Mouse (Mus musculus) intestine, embryonic 14.5 days (tissue): ENCODE measurements around the gene Agbl1. TPM values are rescaled to one million over a fixed set of nuclear protein-coding genes. Genes with fewer than 3 reads are reported as not detected.
"Not testable (repeated sequence)": the region's sequence is repeated elsewhere in the genome, so short reads cannot be mapped to it uniquely, and the experiment has no call there.

Experiments
- ATAC-seq: fragments of 200-750 bp; cut with Nextera tagmentation; replicated peaks from 2 replicates; pipeline ENCODE4 v1.8.0; 2017; ENCODE audit warnings: low read depth, moderate number of reproducible peaks, moderate TSS enrichment, moderate library complexity; ENCODE audit not compliant: low FRiP score, low TSS enrichment
- DNase-seq: peaks from one replicate; pipeline ENCODE4 v3.0.0-alpha.2; 2018; ENCODE audit warnings: low spot score
- H3K27ac ChIP-seq: fragments of 300-500 bp; sonication (generic); 2 replicates; pipeline ENCODE4 v1.5.1; 2014; ENCODE audit warnings: low read depth, mild to moderate bottlenecking, control low read depth
- H3K27me3 ChIP-seq: fragments of 300-500 bp; sonication (generic); replicated peaks from 2 replicates; pipeline ENCODE4 v1.6.1; 2014; ENCODE audit warnings: low read length, control low read depth; ENCODE audit not compliant: control insufficient read depth, insufficient read depth
- H3K36me3 ChIP-seq: fragments of 300-500 bp; sonication (generic); 2 replicates; pipeline ENCODE4 v1.6.1; 2014; ENCODE audit warnings: low read length, control low read depth; ENCODE audit not compliant: control insufficient read depth, insufficient read depth
- H3K4me1 ChIP-seq: fragments of 300-500 bp; sonication (generic); replicated peaks from 2 replicates; pipeline ENCODE4 v1.6.1; 2014; ENCODE audit warnings: low read length, control low read depth, mixed read lengths; ENCODE audit not compliant: control insufficient read depth, insufficient read depth
- H3K4me2 ChIP-seq: fragments of 300-500 bp; sonication (generic); 2 replicates; pipeline ENCODE4 v1.6.1; 2014; ENCODE audit warnings: low read length
- H3K4me3 ChIP-seq: fragments of 300-500 bp; sonication (generic); 2 replicates; pipeline ENCODE4 v1.5.1; 2014; ENCODE audit warnings: low read depth, low read length, control low read depth, mixed read lengths
- H3K9ac ChIP-seq: fragments of 300-500 bp; sonication (generic); 2 replicates; pipeline ENCODE4 v1.6.1; 2014; ENCODE audit warnings: mild to moderate bottlenecking, low read length
- H3K9me3 ChIP-seq: fragments of 300-500 bp; sonication (generic); 2 replicates; pipeline ENCODE4 v1.6.1; 2016; ENCODE audit warnings: low read length, control low read depth; ENCODE audit not compliant: control insufficient read depth
- WGBS: fragments of 180-500 bp; shearing (Covaris S2); extraction: QIAGEN DNeasy Blood & Tissue Kit; methylation state at CpG from one replicate; pipeline ENCODE4 v1.1.7; 2014; 5-methylcytosine and 5-hydroxymethylcytosine counted together
- polyA plus RNA-seq: library from polyadenylated mRNA; unstranded; fragments of >200 nt; fragmentation: Nextera tagmentation; extraction: Ambion mirVana; gene quantifications from 2 replicates; pipeline ENCODE4 v1.2.1, GENCODE M21; 2014

The Agbl1 gene
- polyA plus RNA-seq, 1 experiment from 2014 or later = not detected

DNA sequence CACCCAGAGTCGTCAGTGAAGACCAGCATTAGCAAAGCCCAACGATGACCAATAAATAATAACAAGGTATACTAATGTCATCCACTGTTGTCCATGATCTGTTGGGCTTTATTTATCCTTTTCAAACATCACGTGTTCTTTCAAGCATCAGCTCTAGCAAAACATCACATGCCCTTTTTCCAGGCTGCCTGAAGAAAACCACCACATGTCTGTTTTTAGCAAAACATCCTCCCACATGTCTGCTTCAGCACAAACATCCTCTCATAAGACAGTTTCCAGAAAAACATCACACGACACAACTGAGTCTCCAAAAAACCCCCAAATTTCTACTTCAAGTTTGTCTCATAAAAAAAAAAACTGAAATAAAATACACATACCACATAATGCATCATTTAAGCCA is 7.8 kb downstream of the Agbl1 start:
- Histone ChIP-seq H3K27me3 (no peaks in the 10 kb centered on the region), H3K27ac (no peak overlapping the region), H3K9ac (no peak overlapping the region), H3K4me1 (no peaks in the 10 kb centered on the region), H3K4me2 (no peak overlapping the region), H3K4me3 (no peak overlapping the region), H3K9me3 (no peaks in the 10 kb centered on the region), H3K36me3 (no peaks in the 10 kb centered on the region)
- ATAC-seq = no peak
- no peak for DNase-seq
- WGBS = 64% methylated on average over 4 of the region's 4 CpGs

DNA sequence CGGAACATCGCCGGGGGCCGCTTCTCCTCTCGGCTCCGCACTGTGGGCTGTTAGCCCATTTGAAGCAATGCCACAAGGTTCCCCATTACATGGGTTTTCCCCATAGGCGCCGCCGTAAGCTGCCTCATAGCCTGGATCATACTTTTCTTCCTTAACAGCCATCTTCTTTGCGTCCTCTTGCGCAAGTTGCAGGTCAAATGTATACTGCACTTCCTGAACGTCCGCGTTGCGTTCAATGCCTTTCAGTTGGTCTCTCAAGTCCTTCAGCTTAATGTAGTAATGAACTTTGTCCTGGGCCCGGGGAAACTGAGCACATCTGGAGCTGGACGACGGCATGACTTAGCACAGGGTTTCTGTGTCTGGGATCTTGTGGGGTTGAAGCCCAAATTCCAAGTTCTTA is 15.2 kb downstream of the Agbl1 start:
- H3K27me3 ChIP-seq, H3K4me2 ChIP-seq, DNase-seq, ATAC-seq, H3K9me3 ChIP-seq, H3K27ac ChIP-seq, H3K4me3 ChIP-seq, H3K4me1 ChIP-seq, H3K36me3 ChIP-seq, H3K9ac ChIP-seq: not testable (repeated sequence)
- WGBS = 98% methylated on average over 18 of the region's 18 CpGs

- H3K4me3 ChIP-seq = no peak overlapping the region
- H3K27me3 ChIP-seq = no peaks in the 10 kb centered on the region
- H3K4me2 ChIP-seq = no peak overlapping the region
- H3K36me3 ChIP-seq = no peaks in the 10 kb centered on the region
- H3K9me3 ChIP-seq = no peaks in the 10 kb centered on the region
- DNase-seq (no peak), ATAC-seq (no peak)
- H3K27ac ChIP-seq = no peak overlapping the region
- no peaks in the 10 kb centered on the region for H3K4me1 ChIP-seq
- H3K9ac ChIP-seq = no peak overlapping the region
Measured at GRCm38 (mm10) chr7:76275061-76275460, 45.4 kb downstream of the Agbl1 start.

DNA sequence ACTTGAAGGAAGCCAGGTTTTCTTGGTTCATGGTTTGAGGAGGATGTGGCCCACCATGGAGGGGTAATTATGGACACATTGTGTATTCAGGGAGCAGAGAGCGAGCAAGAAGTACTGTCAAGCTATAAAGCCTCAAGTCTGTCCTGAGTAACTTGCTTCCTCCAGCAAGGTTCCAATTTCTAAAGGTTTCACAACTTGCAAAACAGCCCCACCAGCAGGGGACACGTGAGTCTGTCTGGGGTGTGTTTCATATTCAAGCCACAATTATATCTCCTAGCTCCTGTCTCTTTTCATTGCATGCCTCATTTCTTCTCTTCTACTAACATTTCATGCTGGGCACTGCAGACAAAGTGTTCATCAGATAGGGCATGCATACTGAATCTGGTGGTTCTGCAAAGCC is 53.1 kb downstream of the Agbl1 start:
- H3K4me3 ChIP-seq = no peak overlapping the region
- WGBS = 51% methylated on average over 2 of the region's 2 CpGs

DNA sequence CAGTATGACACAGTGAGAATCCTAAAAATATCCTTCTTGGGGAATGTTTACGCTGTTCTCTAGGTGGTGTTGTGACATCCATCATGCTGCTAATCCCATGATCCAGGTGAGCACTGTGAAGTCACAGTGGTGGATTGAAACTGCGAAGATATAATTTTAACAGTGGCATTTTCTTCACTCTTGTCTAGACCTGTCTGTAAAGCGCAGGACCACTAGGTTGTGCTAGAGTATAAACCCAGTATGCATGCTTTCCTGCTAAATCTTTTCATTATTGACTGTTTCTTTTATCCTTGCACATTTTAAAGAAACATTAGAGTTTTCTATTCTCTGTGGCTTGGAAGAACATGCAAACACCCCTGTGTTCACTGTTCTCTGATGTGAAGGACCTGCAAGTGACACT is 57.8 kb downstream of the Agbl1 start:
- Histone ChIP-seq H3K27ac (no peak overlapping the region), H3K4me1 (no peaks in the 10 kb centered on the region), H3K9me3 (no peaks in the 10 kb centered on the region), H3K4me3 (no peak overlapping the region), H3K9ac (no peak overlapping the region), H3K4me2 (no peak overlapping the region), H3K27me3 (no peaks in the 10 kb centered on the region), H3K36me3 (no peaks in the 10 kb centered on the region)
- WGBS = 79% methylated on average over 3 of the region's 3 CpGs
- DNase-seq (no peak), ATAC-seq (no peak)

More for the DNA sequence above, 53.1 kb downstream of the Agbl1 start:
- H3K27me3 ChIP-seq = no peaks in the 10 kb centered on the region
- H3K27ac ChIP-seq = no peak overlapping the region
- no peak overlapping the region for H3K4me2 ChIP-seq
- H3K36me3 ChIP-seq = no peaks in the 10 kb centered on the region
- no peaks in the 10 kb centered on the region for H3K4me1 ChIP-seq
- ATAC-seq = no peak
- no peak overlapping the region for H3K9ac ChIP-seq
- H3K9me3 ChIP-seq = no peaks in the 10 kb centered on the region
- no peak for DNase-seq

DNA sequence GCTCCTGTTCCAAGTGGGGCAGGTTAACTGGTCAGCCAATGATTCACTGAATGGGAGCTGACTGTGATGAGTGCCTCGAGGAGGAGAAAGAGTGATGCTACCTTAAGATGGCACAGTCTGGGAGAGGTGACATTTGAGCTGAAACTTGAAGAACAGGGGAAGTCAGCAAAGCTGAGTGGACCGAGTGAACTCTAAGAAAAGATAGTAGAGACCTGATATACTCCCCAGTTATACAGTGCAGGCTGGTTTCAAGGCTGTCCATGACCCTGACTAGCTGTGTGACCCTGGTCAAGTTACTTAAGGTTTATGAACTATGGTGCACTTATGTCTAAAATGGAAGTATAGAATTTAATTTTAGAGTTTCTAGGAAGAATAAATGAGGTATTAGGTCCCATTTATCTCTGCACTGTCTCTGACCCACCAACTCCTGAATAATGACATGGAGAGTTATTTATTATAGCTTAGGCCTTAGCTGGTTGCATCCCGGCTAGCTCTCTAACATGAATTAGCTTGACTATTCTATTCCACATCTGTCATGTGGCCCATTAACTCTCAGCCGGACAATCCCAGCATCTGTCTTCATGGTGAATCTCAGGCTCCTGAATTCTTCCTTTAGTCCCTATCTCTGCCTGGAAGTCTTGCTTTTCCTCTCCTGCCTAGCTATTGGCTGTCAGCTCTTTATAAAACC is 92.3 kb downstream of the Agbl1 start:
- Histone ChIP-seq H3K27ac (no peak overlapping the region), H3K27me3 (no peaks in the 10 kb centered on the region), H3K4me3 (no peak overlapping the region), H3K4me1 (no peaks in the 10 kb centered on the region), H3K9me3 (no peaks in the 10 kb centered on the region), H3K9ac (no peak overlapping the region), H3K4me2 (no peak overlapping the region), H3K36me3 (no peaks in the 10 kb centered on the region)
- ATAC-seq (no peak), DNase-seq (no peak)
- 79% methylated on average over 4 of the region's 4 CpGs for WGBS

DNA sequence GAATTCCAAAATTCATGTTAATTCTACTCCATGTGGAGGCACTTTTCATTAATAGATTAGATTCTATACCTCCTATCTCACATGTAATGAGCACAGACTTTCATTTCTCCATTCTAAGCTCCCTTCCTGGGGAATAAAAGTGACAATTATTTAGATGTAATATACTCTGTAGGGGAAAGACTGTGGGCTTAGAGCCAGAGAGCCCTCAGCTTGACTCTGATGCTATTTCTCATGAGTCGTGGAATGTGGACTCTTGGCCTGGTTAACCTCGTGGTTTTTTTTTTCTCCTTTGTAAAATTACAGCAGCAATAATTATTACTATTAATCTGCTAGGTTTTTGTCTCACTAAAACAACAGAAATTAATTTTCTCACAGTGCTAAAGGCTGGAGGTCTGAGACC is 96.4 kb downstream of the Agbl1 start:
- WGBS = 47% methylated on average over 2 of the region's 2 CpGs
- ATAC-seq (no peak), DNase-seq (no peak)
- H3K27ac ChIP-seq = no peak overlapping the region
- no peak overlapping the region for H3K4me2 ChIP-seq
- H3K9ac ChIP-seq = no peak overlapping the region
- no peaks in the 10 kb centered on the region for H3K36me3 ChIP-seq
- H3K9me3 ChIP-seq = no peaks in the 10 kb centered on the region
- H3K4me3 ChIP-seq = no peak overlapping the region
- H3K4me1 ChIP-seq = no peaks in the 10 kb centered on the region
- H3K27me3 ChIP-seq = no peaks in the 10 kb centered on the region

GRCm38 (mm10) chr7:76339308-76339707 is 109.6 kb downstream of the Agbl1 start:
- H3K4me2 ChIP-seq = no peak overlapping the region
- H3K4me3 ChIP-seq = no peak overlapping the region
- no peak overlapping the region for H3K27ac ChIP-seq
- no peaks in the 10 kb centered on the region for H3K36me3 ChIP-seq
- H3K4me1 ChIP-seq = no peaks in the 10 kb centered on the region
- no peaks in the 10 kb centered on the region for H3K27me3 ChIP-seq
- DNase-seq = no peak
- H3K9me3 ChIP-seq = no peaks in the 10 kb centered on the region
- H3K9ac ChIP-seq = no peak overlapping the region
- WGBS = 89% methylated on average over 4 of the region's 4 CpGs
- ATAC-seq = no peak

DNA sequence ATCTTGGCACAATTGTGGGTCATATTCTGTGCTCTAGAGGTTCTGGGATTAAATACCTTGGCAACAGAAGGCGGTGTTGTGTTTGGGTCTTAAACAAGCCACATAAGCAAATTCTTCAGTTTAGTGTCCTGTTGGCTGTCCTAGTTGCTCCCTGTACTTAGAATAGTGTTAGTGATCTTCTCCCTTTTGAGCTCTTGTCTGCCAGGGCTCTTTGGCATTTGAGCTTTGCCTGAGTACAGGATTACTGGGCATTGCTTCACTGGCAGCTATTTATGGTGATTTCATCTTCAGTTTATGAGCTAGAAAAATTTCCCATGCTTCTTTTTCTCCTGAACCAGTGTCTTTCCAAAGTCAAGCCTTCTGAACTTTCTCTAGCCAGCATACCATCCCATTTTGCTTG is 111.9 kb downstream of the Agbl1 start:
- DNase-seq (no peak), ATAC-seq (no peak)
- H3K4me1 ChIP-seq = no peaks in the 10 kb centered on the region
- 96% methylated on average over 1 of the region's 1 CpGs for WGBS
- H3K4me3 ChIP-seq = no peak overlapping the region
- no peak overlapping the region for H3K27ac ChIP-seq
- no peaks in the 10 kb centered on the region for H3K27me3 ChIP-seq
- no peaks in the 10 kb centered on the region for H3K36me3 ChIP-seq
- no peak overlapping the region for H3K4me2 ChIP-seq
- no peak overlapping the region for H3K9ac ChIP-seq
- H3K9me3 ChIP-seq = no peaks in the 10 kb centered on the region
